Mouse (Mus musculus) heart, embryonic 12.5 days (tissue): ENCODE data around the gene Mogs. TPM values are rescaled to one million over a fixed set of nuclear protein-coding genes. Genes with fewer than 3 reads are reported as not detected.
"Not testable (repeated sequence)": the region's sequence is repeated elsewhere in the genome, so short reads cannot be mapped to it uniquely, and the experiment has no call there.

Experiments
- ATAC-seq: fragments of 200-750 bp; cut with Nextera tagmentation; 2 replicates; pipeline ENCODE4 v1.8.0; 2017; ENCODE audit warnings: moderate TSS enrichment, moderate library complexity; ENCODE audit not compliant: insufficient number of reproducible peaks, low FRiP score
- H3K27ac ChIP-seq: fragments of 300-500 bp; sonication (generic); 2 replicates; pipeline ENCODE4 v1.5.1; 2016; ENCODE audit warnings: mild to moderate bottlenecking, moderate library complexity; ENCODE audit not compliant: poor library complexity, severe bottlenecking
- H3K27me3 ChIP-seq: fragments of 300-500 bp; sonication (generic); replicated peaks from 2 replicates; pipeline ENCODE4 v1.6.1; 2016; ENCODE audit warnings: mild to moderate bottlenecking, moderate library complexity
- H3K36me3 ChIP-seq: fragments of 300-500 bp; sonication (generic); 2 replicates; pipeline ENCODE4 v1.6.1; 2016; ENCODE audit warnings: mild to moderate bottlenecking, moderate library complexity
- H3K4me1 ChIP-seq: fragments of 300-500 bp; sonication (generic); replicated peaks from 2 replicates; pipeline ENCODE4 v1.6.1; 2016; ENCODE audit warnings: mild to moderate bottlenecking
- H3K4me2 ChIP-seq: fragments of 300-500 bp; sonication (generic); 2 replicates; pipeline ENCODE4 v1.6.1; 2016; ENCODE audit warnings: mild to moderate bottlenecking, moderate library complexity
- H3K4me3 ChIP-seq: fragments of 300-500 bp; sonication (generic); 2 replicates; pipeline ENCODE4 v1.5.1; 2016; ENCODE audit warnings: mild to moderate bottlenecking
- H3K9ac ChIP-seq: fragments of 300-500 bp; sonication (generic); 2 replicates; pipeline ENCODE4 v1.6.1; 2016; ENCODE audit warnings: mild to moderate bottlenecking, moderate library complexity
- H3K9me3 ChIP-seq: fragments of 300-500 bp; sonication (generic); replicated peaks from 2 replicates; pipeline ENCODE4 v1.6.1; 2016; ENCODE audit warnings: mild to moderate bottlenecking, moderate library complexity
- WGBS: fragments of 180-500 bp; shearing (Covaris S2); methylation state at CpG from one replicate; pipeline ENCODE4 v1.1.7; 2016; 5-methylcytosine and 5-hydroxymethylcytosine counted together
- polyA plus RNA-seq: library from polyadenylated mRNA; unstranded; fragments of >200 nt; fragmentation: Nextera tagmentation; extraction: Ambion mirVana; gene quantifications from 2 replicates; pipeline ENCODE4 v1.2.1, GENCODE M21; 2016

Mogs gene
- polyA plus RNA-seq, 1 experiment from 2014 or later, result 30.8 TPM

- H3K9ac ChIP-seq, result peak overlapping the region; percentile 71
- peak overlapping the region; percentile 88 for H3K4me2 ChIP-seq
- no peaks in the 10 kb centered on the region for H3K9me3 ChIP-seq
- H3K27ac ChIP-seq, result no peak overlapping the region
- peaks cover 19% of the 10 kb centered on the region for H3K36me3 ChIP-seq
- H3K4me3 ChIP-seq, result peak overlapping the region; percentile 60
- no peak for ATAC-seq
- H3K27me3 ChIP-seq, result peaks cover 23% of the 10 kb centered on the region
- H3K4me1 ChIP-seq, result peaks cover 22% of the 10 kb centered on the region
- WGBS, result 9% methylated on average over 23 of the region's 23 CpGs
Observed at GRCm38 (mm10) chr6:83155552-83156238, 40.4 kb downstream of the Mogs start.

- Histone ChIP-seq H3K4me3 (peak within 1 kb of the TSS; percentile 60), H3K27me3 (peaks cover 29% of the 10 kb centered on the region), H3K27ac (no peak within 1 kb of the TSS), H3K9me3 (no peaks in the 10 kb centered on the region), H3K36me3 (peaks cover 18% of the 10 kb centered on the region), H3K4me1 (peaks cover 16% of the 10 kb centered on the region), H3K4me2 (peak within 1 kb of the TSS; percentile 88), H3K9ac (peak within 1 kb of the TSS; percentile 71)
- ATAC-seq, result peak; percentile 78
- 2% methylated on average over 32 of the region's 32 CpGs for WGBS
Observed at GRCm38 (mm10) chr6:83156259-83156684, 41.0 kb downstream of the Mogs start, which contains the start of the genes Wdr54 and 1700003E16Rik. Wdr54 (minus strand) TSS chr6:83156397. 1700003E16Rik (plus strand) TSS chr6:83156404.

GRCm38 (mm10) chr6:83159456-83159855, 44.2 kb downstream of the Mogs start:
- not testable (repeated sequence) for ATAC-seq, H3K27ac ChIP-seq
- WGBS, result 32% methylated on average over 3 of the region's 3 CpGs

GRCm38 (mm10) chr6:83161442-83161841, 46.1 kb downstream of the Mogs start:
- ATAC-seq, result no peak
- Histone ChIP-seq H3K27ac (no peak overlapping the region), H3K4me2 (peak overlapping the region; percentile 73), H3K9ac (peak overlapping the region; percentile 39), H3K9me3 (no peaks in the 10 kb centered on the region), H3K4me3 (peak overlapping the region; percentile 39), H3K36me3 (no peaks in the 10 kb centered on the region), H3K27me3 (peaks cover 30% of the 10 kb centered on the region), H3K4me1 (peaks cover 18% of the 10 kb centered on the region)
- WGBS, result 8% methylated on average over 19 of the region's 19 CpGs

More at GRCm38 (mm10) chr6:83159456-83159855, 44.2 kb downstream of the Mogs start:
- not testable (repeated sequence) for H3K36me3 ChIP-seq, H3K9ac ChIP-seq, H3K4me3 ChIP-seq, H3K9me3 ChIP-seq, H3K4me2 ChIP-seq
- Histone ChIP-seq H3K27me3 (peaks cover 41% of the 10 kb centered on the region), H3K4me1 (peaks cover 22% of the 10 kb centered on the region)

GRCm38 (mm10) chr6:83161921-83162641, 46.8 kb downstream of the Mogs start:
- Histone ChIP-seq H3K27me3 (peaks cover 30% of the 10 kb centered on the region), H3K4me3 (peak overlapping the region; percentile 39), H3K36me3 (no peaks in the 10 kb centered on the region), H3K27ac (no peak overlapping the region), H3K9ac (peak overlapping the region; percentile 39), H3K9me3 (no peaks in the 10 kb centered on the region), H3K4me2 (peak overlapping the region; percentile 73), H3K4me1 (peaks cover 22% of the 10 kb centered on the region)
- under 1% methylated on average over 49 of the region's 49 CpGs for WGBS
- ATAC-seq, result no peak

- Histone ChIP-seq H3K9me3 (no peaks in the 10 kb centered on the region), H3K36me3 (no peaks in the 10 kb centered on the region), H3K4me3 (peak overlapping the region; percentile 39), H3K27me3 (peaks cover 30% of the 10 kb centered on the region), H3K4me2 (peak overlapping the region; percentile 73), H3K27ac (no peak overlapping the region), H3K4me1 (peaks cover 28% of the 10 kb centered on the region), H3K9ac (0 out of 2 replicates have a peak overlapping the region, but pooled peaks have one; percentile 39)
- ATAC-seq, result no peak
- WGBS, result 1% methylated on average over 8 of the region's 8 CpGs
Observed at GRCm38 (mm10) chr6:83162701-83163100, 47.4 kb downstream of the Mogs start.

GRCm38 (mm10) chr6:83165026-83165606, 49.8 kb downstream of the Mogs start:
- peak; percentile 33; the same call in 1 of the 2 replicates for ATAC-seq
- WGBS, result 8% methylated on average over 6 of the region's 6 CpGs

GRCm38 (mm10) chr6:83165607-83166242, 50.4 kb downstream of the Mogs start, which contains the start of gene Dctn1:
Dctn1 (plus strand) TSS chr6:83165920.
- Histone ChIP-seq H3K9me3 (no peaks in the 10 kb centered on the region), H3K4me3 (peak within 1 kb of the TSS; percentile 80), H3K4me2 (peak within 1 kb of the TSS; percentile 90), H3K36me3 (no peaks in the 10 kb centered on the region), H3K27ac (peak within 1 kb of the TSS; percentile 75), H3K9ac (peak within 1 kb of the TSS; percentile 90), H3K4me1 (peaks cover 36% of the 10 kb centered on the region), H3K27me3 (peaks cover 20% of the 10 kb centered on the region)
- peak; percentile 90 for ATAC-seq
- WGBS, result under 1% methylated on average over 51 of the region's 58 CpGs

More at GRCm38 (mm10) chr6:83165026-83165606, 49.8 kb downstream of the Mogs start:
- peak overlapping the region; percentile 90 for H3K9ac ChIP-seq
- peak overlapping the region; percentile 90 for H3K4me2 ChIP-seq
- H3K4me1 ChIP-seq, result peaks cover 36% of the 10 kb centered on the region
- H3K27ac ChIP-seq, result peak overlapping the region; percentile 75; the same call in 1 of the 2 replicates
- peaks cover 26% of the 10 kb centered on the region for H3K27me3 ChIP-seq
- no peaks in the 10 kb centered on the region for H3K9me3 ChIP-seq
- H3K4me3 ChIP-seq, result peak overlapping the region; percentile 80
- H3K36me3 ChIP-seq, result no peaks in the 10 kb centered on the region

GRCm38 (mm10) chr6:83166243-83166630, 50.9 kb downstream of the Mogs start:
- Histone ChIP-seq H3K9me3 (no peaks in the 10 kb centered on the region), H3K27me3 (peaks cover 15% of the 10 kb centered on the region), H3K9ac (peak overlapping the region; percentile 90), H3K4me2 (peak overlapping the region; percentile 90), H3K36me3 (no peaks in the 10 kb centered on the region), H3K4me1 (peaks cover 36% of the 10 kb centered on the region), H3K4me3 (peak overlapping the region; percentile 80), H3K27ac (no peak overlapping the region; the same call in 1 of the 2 replicates)
- 0% methylated on average over 12 of the region's 12 CpGs for WGBS
- ATAC-seq, result peak; percentile 12; the same call in 1 of the 2 replicates
